Mouse (Mus musculus): ENCODE measurements at regions not wholly inside any gene's neighbourhood (a gene's known extent, or its start where the extent isn't known, plus 50 kb on each side); places are given as distances from the start of the nearest gene placed in this dataset.

GRCm38 (mm10) chr14:100727701-100728100, 443.2 kb upstream of the Klf12 start:
- TF ChIP-seq MYOG (IDR thresholded peaks at IDR 0.05; ENCODE audit: control insufficient read depth in 1 of 3, insufficient read depth in 1 of 3, insufficient read length in 2 of 3, low read depth in 2 of 3) (no peak), USF1 (IDR thresholded peaks at IDR 0.05; ENCODE audit: low read depth) (no peak), CEBPB (IDR thresholded peaks at IDR 0.05; ENCODE audit: insufficient read depth, poor library complexity, severe bottlenecking) (no peak), POLR2A (IDR thresholded peaks at IDR 0.05; ENCODE audit: insufficient read length, low read depth) (no peak)

Measured in myocyte (in vitro differentiated cells).